ENCODE assay signal across 8 mouse cellular contexts in genomic region chr19:36347831-36348160, GRCm38 (mm10). TPM values are rescaled to one million over a fixed set of nuclear protein-coding genes. Genes with fewer than 3 reads are reported as not detected.
A peak's percentile ranks its signal among the peaks of the same experiment; 100 is the strongest.
DNase-seq lines count a peak whose midpoint lies in the region; ATAC-seq and TF ChIP-seq lines count a peak whose summit lies in the region.

No protein-coding gene starts in this region.

- H3K4me2 ChIP-seq in lung, postnatal 0 days (replicated peaks; ENCODE audit: low read depth, low read length) = peak overlapping the region; percentile 100
- peak overlapping the region; percentile 99 for H3K4me2 ChIP-seq in forebrain, embryonic 12.5 days

- H3K9ac ChIP-seq in lung, postnatal 0 days (replicated peaks; ENCODE audit: low read depth) = peak overlapping the region; percentile 48; the same call in 1 of the 2 replicates
- peak overlapping the region; percentile 65 for H3K9ac ChIP-seq in forebrain, embryonic 12.5 days

- peak overlapping the region; percentile 81 for H3K4me3 ChIP-seq in lung, postnatal 0 days (ENCODE audit: low read depth, low read length)
- H3K4me3 ChIP-seq in forebrain, embryonic 12.5 days (replicated peaks) = peak overlapping the region; percentile 79
- peak overlapping the region; percentile 77 for H3K4me3 ChIP-seq in limb, embryonic 10.5 days
- H3K4me3 ChIP-seq in olfactory bulb, adult 2 months (ENCODE audit: insufficient read depth, low read depth, low read length) = peak overlapping the region; percentile 85

- 1% methylated on average over 11 of the region's 11 CpGs for WGBS in lung, postnatal 0 days
- under 1% methylated on average over 10 of the region's 11 CpGs for WGBS in forebrain, embryonic 12.5 days
- under 1% methylated on average over 11 of the region's 11 CpGs for whole genome bisulfite sequencing in limb, embryonic 10.5 days
- WGBS in olfactory bulb, adult 2 months = 2% methylated on average over 11 of the region's 11 CpGs

- no peak for TF ChIP-seq CTCF in lung, postnatal 0 days (IDR thresholded peaks at IDR 0.05)
- no peak for TF ChIP-seq CTCF in olfactory bulb, adult 2 months (IDR thresholded peaks at IDR 0.05; ENCODE audit: insufficient read depth, low read depth, low read length)

- H3K27ac ChIP-seq in lung, postnatal 0 days (ENCODE audit: low read length) = 0 out of 2 replicates have a peak overlapping the region, but pooled peaks have one; percentile 79
- no peak overlapping the region for H3K27ac ChIP-seq in forebrain, embryonic 12.5 days
- peak overlapping the region; percentile 77 for H3K27ac ChIP-seq in limb, embryonic 10.5 days
- no peak overlapping the region for H3K27ac ChIP-seq in olfactory bulb, adult 2 months (ENCODE audit: insufficient read depth, low read depth, low read length)

- no peak for DNase-seq in lung, postnatal 0 days (ENCODE audit: low spot score)
- no peak for DNase-seq in lung, adult 18-20 months
- DNase-seq in limb, embryonic 10.5 days (ENCODE audit: low spot score) = no peak
- no peak for DNase-seq in T-cell, adult 2 months (ENCODE audit: low spot score)
- no peak for DNase-seq in gastrocnemius, postnatal 10 days
- DNase-seq in layer of hippocampus, postnatal 10 days (ENCODE audit: low spot score in 2 of 2) = no peak

- no peak for TF ChIP-seq POLR2A in olfactory bulb, adult 2 months (IDR thresholded peaks at IDR 0.05; ENCODE audit: insufficient read depth, low read depth, low read length)

- no peaks in the 10 kb centered on the region for H3K27me3 ChIP-seq in lung, postnatal 0 days (replicated peaks; ENCODE audit: insufficient read depth, low read length)
- H3K27me3 ChIP-seq in forebrain, embryonic 12.5 days = peaks cover 44% of the 10 kb centered on the region
- peaks cover 76% of the 10 kb centered on the region for H3K27me3 ChIP-seq in limb, embryonic 10.5 days (ENCODE audit: low read depth, poor library complexity, severe bottlenecking)

- H3K36me3 ChIP-seq in lung, postnatal 0 days (ENCODE audit: insufficient read depth, low read length) = no peaks in the 10 kb centered on the region
- H3K36me3 ChIP-seq in forebrain, embryonic 12.5 days (replicated peaks) = no peaks in the 10 kb centered on the region
- H3K36me3 ChIP-seq in limb, embryonic 10.5 days = no peaks in the 10 kb centered on the region

- no peak for TF ChIP-seq EP300 in lung, postnatal 0 days (IDR thresholded peaks at IDR 0.05)

- ATAC-seq in lung, postnatal 0 days = no peak
- no peak for ATAC-seq in forebrain, embryonic 12.5 days (ENCODE audit: low FRiP score)

- no peaks in the 10 kb centered on the region for H3K4me1 ChIP-seq in lung, postnatal 0 days (ENCODE audit: insufficient read depth, low read depth, low read length)
- H3K4me1 ChIP-seq in forebrain, embryonic 12.5 days = peaks cover 5% of the 10 kb centered on the region
- H3K4me1 ChIP-seq in limb, embryonic 10.5 days = peaks cover 22% of the 10 kb centered on the region
- 0 out of 2 replicates have a peak, but pooled peaks cover 10% of the 10 kb centered on the region for H3K4me1 ChIP-seq in olfactory bulb, adult 2 months (ENCODE audit: control insufficient read depth, insufficient read depth, low read length)

- H3K9me3 ChIP-seq in lung, postnatal 0 days (ENCODE audit: low read length) = no peaks in the 10 kb centered on the region
- no peaks in the 10 kb centered on the region for H3K9me3 ChIP-seq in forebrain, embryonic 12.5 days
- H3K9me3 ChIP-seq in limb, embryonic 10.5 days (replicated peaks) = no peaks in the 10 kb centered on the region

RNA-seq across cellular contexts. Expression of gene Pcgf5, which starts 0.3 kb away (rescaled TPM):
- polyA plus RNA-seq in lung, postnatal 0 days (2015; fragmentation: Nextera tagmentation; extraction: Ambion mirVana) = 23.2 and 24.2 TPM in 2 replicates
- 20.0 and 21.3 TPM in 2 replicates for polyA plus RNA-seq in forebrain, embryonic 12.5 days (2016; fragmentation: Nextera tagmentation; extraction: Ambion mirVana)
- polyA plus RNA-seq in limb, embryonic 10.5 days (2016; fragmentation: Nextera tagmentation; extraction: Ambion mirVana) = 2.9 and 4.5 TPM in 2 replicates
- 318 TPM in 1 of 2 replicates, not detected in the other for polyA plus RNA-seq in olfactory bulb, adult 2 months (2012; ENCODE audit: insufficient read depth, insufficient read length, low replicate concordance, missing spikeins)
- 10 to 100 TPM; 16.8 to 17.2 TPM for total RNA-seq in gastrocnemius, postnatal 10 days (2021)
- 10 to 100 TPM in 1 of 2 experiments, 1 to 10 TPM in 1; 6.4 to 11.0 TPM for total RNA-seq in layer of hippocampus, postnatal 10 days (2021)

Comparison
In these comparisons a context has a peak if more than half of its experiments do, and no peak if none do; other contexts are left out.
1. H3K27ac ChIP-seq: peak in lung, postnatal 0 days (single experiment) and limb, embryonic 10.5 days (single experiment); none in forebrain, embryonic 12.5 days (single experiment) and olfactory bulb, adult 2 months (single experiment).
2. Peak in every context shown above with its lines, with median percentiles within 50 percentile points of each other: H3K4me3 ChIP-seq.